Mouse (Mus musculus): ENCODE results near the gene Gm11168. TPM values are rescaled to one million over a fixed set of nuclear protein-coding genes. Genes with fewer than 3 reads are reported as not detected.
"Not testable (repeated sequence)": the region's sequence is repeated elsewhere in the genome, so short reads cannot be mapped to it uniquely, and the experiment has no call there.

The Gm11168 gene
- total and polyA plus RNA-seq, 2 experiments from 2014 or later = not detected

DNA sequence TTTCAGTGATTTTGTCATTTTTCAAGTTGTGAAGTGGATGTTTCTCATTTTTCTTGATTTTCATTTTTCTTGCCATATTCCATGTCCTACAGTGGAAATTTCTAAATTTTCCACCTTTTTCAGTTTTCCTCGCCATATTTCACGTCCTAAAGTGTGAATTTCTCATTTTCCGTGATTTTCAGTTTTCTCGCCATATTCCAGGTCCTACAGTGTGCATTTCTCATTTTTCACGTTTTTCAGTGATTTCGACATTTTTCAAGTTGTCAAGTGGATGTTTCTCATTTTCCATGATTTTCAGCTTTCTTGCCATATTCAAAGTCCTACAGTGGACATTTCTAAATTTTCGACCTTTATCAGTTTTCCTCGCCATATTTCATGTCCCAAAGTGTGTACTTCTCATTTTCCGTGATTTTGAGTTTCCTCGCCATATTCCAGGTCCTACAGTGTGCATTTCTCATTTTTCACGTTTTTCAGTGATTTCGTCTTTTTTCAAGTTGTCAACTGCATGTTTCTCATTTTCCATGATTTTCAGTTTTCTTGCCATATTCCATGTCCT is 21.8 kb downstream of the Gm11168 start, which contains the start of gene Gm10717:
Gene Gm10717 (plus strand): TSS at position 506 of the 556 bp plus-strand sequence.
- not testable (repeated sequence) for H3K9me3 ChIP-seq (ENCODE audit: low read length); H3K9ac ChIP-seq (replicated peaks; ENCODE audit: low read length); H3K4me2 ChIP-seq (ENCODE audit: low read depth, low read length); H3K4me1 ChIP-seq (ENCODE audit: insufficient read depth, low read length); DNase-seq (ENCODE audit: low spot score); ATAC-seq; H3K4me3 ChIP-seq (ENCODE audit: low read length); H3K27me3 ChIP-seq (ENCODE audit: insufficient read depth, low read length); H3K27ac ChIP-seq; H3K36me3 ChIP-seq (ENCODE audit: insufficient read depth, low read length)
- WGBS = 73% methylated on average over 12 of the region's 12 CpGs

DNA sequence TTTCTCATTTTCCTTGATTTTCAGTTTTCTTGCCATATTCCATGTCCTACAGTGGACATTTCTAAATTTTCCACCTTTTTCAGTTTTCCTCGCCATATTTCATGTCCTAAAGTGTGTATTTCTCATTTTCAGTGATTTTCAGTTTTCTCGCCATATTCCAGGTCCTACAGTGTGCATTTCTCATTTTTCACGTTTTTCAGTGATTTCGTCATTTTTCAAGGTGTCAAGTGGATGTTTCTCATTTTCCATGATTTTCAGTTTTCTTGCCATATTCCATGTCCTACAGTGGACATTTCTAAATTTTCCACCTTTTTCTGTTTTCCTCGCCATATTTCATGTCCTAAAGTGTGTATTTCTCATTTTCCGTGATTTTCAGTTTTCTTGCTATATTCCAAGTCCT is 22.5 kb downstream of the Gm11168 start:
- H3K9ac ChIP-seq (replicated peaks; ENCODE audit: low read length); H3K27ac ChIP-seq; H3K4me2 ChIP-seq (ENCODE audit: low read depth, low read length); H3K27me3 ChIP-seq (ENCODE audit: insufficient read depth, low read length); H3K36me3 ChIP-seq (ENCODE audit: insufficient read depth, low read length); H3K9me3 ChIP-seq (ENCODE audit: low read length); ATAC-seq; H3K4me3 ChIP-seq (ENCODE audit: low read length); H3K4me1 ChIP-seq (ENCODE audit: insufficient read depth, low read length); DNase-seq (ENCODE audit: low spot score): not testable (repeated sequence)
- WGBS = 65% methylated on average over 4 of the region's 6 CpGs

DNA sequence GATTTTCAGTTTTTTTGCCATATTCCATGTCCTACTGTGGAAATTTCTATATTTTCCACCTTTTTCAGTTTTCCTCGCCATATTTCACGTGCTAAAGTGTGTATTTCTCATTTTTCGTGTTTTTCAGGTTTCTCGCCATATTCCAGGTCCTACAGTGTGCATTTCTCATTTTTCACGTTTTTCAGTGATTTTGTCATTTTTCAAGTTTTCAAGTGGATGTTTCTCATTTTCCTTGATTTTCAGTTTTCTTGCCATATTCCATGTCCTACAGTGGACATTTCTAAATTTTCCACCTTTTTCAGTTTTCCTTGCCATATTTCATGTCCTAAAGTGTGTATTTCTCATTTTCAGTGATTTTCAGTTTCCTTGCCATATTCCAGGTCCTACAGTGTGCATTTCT is 23.0 kb downstream of the Gm11168 start:
- 76% methylated on average over 5 of the region's 5 CpGs for WGBS

DNA sequence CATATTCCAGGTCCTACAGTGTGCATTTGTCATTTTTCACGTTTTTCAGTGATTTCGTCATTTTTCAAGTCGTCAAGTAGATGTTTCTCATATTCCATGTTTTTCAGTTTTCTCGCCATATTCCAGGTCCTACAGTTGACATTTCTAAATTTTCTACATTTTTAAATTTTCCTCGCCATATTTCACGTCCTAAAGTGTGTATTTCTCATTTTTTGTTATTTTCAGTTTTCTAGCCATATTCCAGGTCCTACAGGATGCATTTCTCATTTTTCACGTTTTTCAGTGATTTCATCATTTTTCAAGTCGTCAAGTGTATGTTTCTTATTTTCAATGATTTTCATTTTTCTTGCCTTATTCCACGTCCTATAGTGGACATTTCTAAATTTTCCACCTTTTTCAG is 23.6 kb downstream of the Gm11168 start:
- H3K27ac ChIP-seq; ATAC-seq; DNase-seq (ENCODE audit: low spot score); H3K9me3 ChIP-seq (ENCODE audit: low read length); H3K4me1 ChIP-seq (ENCODE audit: insufficient read depth, low read length); H3K27me3 ChIP-seq (ENCODE audit: insufficient read depth, low read length); H3K4me2 ChIP-seq (ENCODE audit: low read depth, low read length); H3K36me3 ChIP-seq (ENCODE audit: insufficient read depth, low read length); H3K4me3 ChIP-seq (ENCODE audit: low read length); H3K9ac ChIP-seq (replicated peaks; ENCODE audit: low read length): not testable (repeated sequence)
- 68% methylated on average over 9 of the region's 9 CpGs for WGBS

More for the DNA sequence above, 23.0 kb downstream of the Gm11168 start:
- H3K27ac ChIP-seq; H3K4me2 ChIP-seq (ENCODE audit: low read depth, low read length); H3K36me3 ChIP-seq (ENCODE audit: insufficient read depth, low read length); H3K9ac ChIP-seq (replicated peaks; ENCODE audit: low read length); H3K9me3 ChIP-seq (ENCODE audit: low read length); H3K4me1 ChIP-seq (ENCODE audit: insufficient read depth, low read length); H3K27me3 ChIP-seq (ENCODE audit: insufficient read depth, low read length); DNase-seq (ENCODE audit: low spot score); ATAC-seq; H3K4me3 ChIP-seq (ENCODE audit: low read length): not testable (repeated sequence)

DNA sequence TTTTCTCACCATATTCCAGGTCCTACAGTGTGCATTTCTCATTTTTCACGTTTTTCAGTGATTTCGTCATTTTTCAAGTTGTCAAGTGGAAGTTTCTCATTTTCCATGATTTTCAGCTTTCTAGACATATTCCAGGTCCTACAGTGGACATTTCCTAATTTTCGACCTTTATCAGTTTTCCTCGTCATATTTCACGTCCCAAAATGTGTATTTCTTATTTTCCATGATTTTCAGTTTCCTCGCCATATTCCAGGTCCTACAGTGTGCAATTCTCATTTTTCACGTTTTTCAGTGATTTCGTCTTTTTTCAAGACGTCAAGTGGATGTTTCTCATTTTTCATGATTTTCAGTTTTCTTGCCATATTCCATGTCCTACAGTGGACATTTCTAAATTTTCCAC is 24.1 kb downstream of the Gm11168 start:
- not testable (repeated sequence) for H3K36me3 ChIP-seq (ENCODE audit: insufficient read depth, low read length); H3K9ac ChIP-seq (replicated peaks; ENCODE audit: low read length); H3K4me1 ChIP-seq (ENCODE audit: insufficient read depth, low read length); H3K27ac ChIP-seq; H3K9me3 ChIP-seq (ENCODE audit: low read length); H3K4me2 ChIP-seq (ENCODE audit: low read depth, low read length); H3K4me3 ChIP-seq (ENCODE audit: low read length); H3K27me3 ChIP-seq (ENCODE audit: insufficient read depth, low read length); ATAC-seq
- peak; percentile 66 for DNase-seq (ENCODE audit: low spot score)
- 73% methylated on average over 9 of the region's 9 CpGs for WGBS

DNA sequence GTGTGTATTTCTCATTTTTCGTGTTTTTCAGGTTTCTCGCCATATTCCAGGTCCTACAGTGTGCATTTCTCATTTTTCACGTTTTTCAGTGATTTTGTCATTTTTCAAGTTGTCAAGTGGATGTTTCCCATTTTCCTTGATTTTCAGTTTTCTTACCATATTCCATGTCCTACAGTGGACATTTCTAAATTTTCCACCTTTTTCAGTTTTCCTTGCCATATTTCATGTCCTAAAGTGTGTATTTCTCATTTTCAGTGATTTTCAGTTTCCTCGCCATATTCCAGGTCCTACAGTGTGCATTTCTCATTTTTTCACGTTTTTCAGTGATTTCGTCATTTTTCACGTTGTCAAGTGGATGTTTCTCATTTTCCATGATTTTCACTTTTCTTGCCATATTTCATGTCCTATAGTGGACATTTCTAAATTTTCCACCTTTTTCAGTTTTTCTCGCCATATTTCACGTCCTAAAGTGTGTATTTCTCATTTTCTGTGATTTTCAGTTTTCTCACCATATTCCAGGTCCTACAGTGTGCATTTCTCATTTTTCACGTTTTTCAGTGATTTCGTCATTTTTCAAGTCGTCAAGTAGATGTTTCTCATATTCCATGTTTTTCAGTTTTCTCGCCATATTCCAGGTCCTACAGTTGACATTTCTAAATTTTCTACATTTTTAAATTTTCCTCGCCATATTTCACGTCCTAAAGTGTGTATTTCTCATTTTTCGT is 26.3 kb downstream of the Gm11168 start:
- 65% methylated on average over 12 of the region's 16 CpGs for WGBS
- H3K4me1 ChIP-seq (ENCODE audit: insufficient read depth, low read length); H3K36me3 ChIP-seq (ENCODE audit: insufficient read depth, low read length); H3K4me2 ChIP-seq (ENCODE audit: low read depth, low read length); H3K4me3 ChIP-seq (ENCODE audit: low read length); H3K27ac ChIP-seq; H3K9me3 ChIP-seq (ENCODE audit: low read length); ATAC-seq; H3K27me3 ChIP-seq (ENCODE audit: insufficient read depth, low read length); H3K9ac ChIP-seq (replicated peaks; ENCODE audit: low read length); DNase-seq (ENCODE audit: low spot score): not testable (repeated sequence)

DNA sequence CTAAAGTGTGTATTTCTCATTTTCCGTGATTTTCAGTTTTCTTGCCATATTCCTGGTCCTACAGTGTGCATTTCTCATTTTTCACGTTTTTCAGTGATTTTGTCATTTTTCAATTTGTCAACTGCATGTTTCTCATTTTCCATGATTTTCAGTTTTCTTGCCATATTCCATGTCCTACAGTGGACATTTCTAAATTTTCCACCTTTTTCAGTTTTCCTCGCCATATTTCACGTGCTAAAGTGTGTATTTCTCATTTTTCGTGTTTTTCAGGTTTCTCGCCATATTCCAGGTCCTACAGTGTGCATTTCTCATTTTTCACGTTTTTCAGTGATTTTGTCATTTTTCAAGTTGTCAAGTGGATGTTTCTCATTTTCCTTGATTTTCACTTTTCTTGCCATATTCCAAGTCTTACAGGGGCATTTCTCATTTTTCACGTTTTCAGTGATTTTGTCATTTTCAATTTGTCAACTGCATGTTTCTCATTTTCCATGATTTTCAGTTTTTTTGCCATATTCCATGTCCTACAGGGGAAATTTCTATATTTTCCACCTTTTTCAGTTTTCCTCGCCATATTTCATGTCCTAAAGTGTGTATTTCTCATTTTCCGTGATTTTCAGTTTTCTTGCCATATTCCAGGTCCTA is 27.7 kb downstream of the Gm11168 start:
- H3K9ac ChIP-seq (replicated peaks; ENCODE audit: low read length); H3K4me2 ChIP-seq (ENCODE audit: low read depth, low read length); H3K27me3 ChIP-seq (ENCODE audit: insufficient read depth, low read length); H3K4me1 ChIP-seq (ENCODE audit: insufficient read depth, low read length); H3K36me3 ChIP-seq (ENCODE audit: insufficient read depth, low read length); H3K9me3 ChIP-seq (ENCODE audit: low read length); H3K27ac ChIP-seq; H3K4me3 ChIP-seq (ENCODE audit: low read length): not testable (repeated sequence)
- WGBS = 66% methylated on average over 2 of the region's 10 CpGs
- DNase-seq (ENCODE audit: low spot score) (peak; percentile 92), ATAC-seq (peak; percentile 54; the same call in 1 of the 2 replicates)

DNA sequence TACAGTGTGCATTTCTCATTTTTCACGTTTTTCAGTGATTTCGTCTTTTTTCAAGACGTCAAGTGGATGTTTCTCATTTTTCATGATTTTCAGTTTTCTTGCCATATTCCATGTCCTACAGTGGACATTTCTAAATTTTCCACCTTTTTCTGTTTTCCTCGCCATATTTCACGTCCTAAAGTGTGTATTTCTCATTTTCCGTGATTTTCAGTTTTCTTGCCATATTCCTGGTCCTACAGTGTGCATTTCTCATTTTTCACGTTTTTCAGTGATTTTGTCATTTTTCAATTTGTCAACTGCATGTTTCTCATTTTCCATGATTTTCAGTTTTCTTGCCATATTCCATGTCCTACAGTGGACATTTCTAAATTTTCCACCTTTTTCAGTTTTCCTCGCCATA is 31.2 kb downstream of the Gm11168 start, which contains the start of gene Gm17535:
Gene Gm17535 (plus strand): TSS at position 301 of the 400 bp plus-strand sequence.
- H3K27ac ChIP-seq; H3K4me3 ChIP-seq (ENCODE audit: low read length); H3K27me3 ChIP-seq (ENCODE audit: insufficient read depth, low read length); DNase-seq (ENCODE audit: low spot score); H3K4me2 ChIP-seq (ENCODE audit: low read depth, low read length); H3K36me3 ChIP-seq (ENCODE audit: insufficient read depth, low read length); H3K9ac ChIP-seq (replicated peaks; ENCODE audit: low read length); H3K9me3 ChIP-seq (ENCODE audit: low read length); H3K4me1 ChIP-seq (ENCODE audit: insufficient read depth, low read length); ATAC-seq: not testable (repeated sequence)
- no CpG with 5 or more reads among the region's 8 CpGs for WGBS

DNA sequence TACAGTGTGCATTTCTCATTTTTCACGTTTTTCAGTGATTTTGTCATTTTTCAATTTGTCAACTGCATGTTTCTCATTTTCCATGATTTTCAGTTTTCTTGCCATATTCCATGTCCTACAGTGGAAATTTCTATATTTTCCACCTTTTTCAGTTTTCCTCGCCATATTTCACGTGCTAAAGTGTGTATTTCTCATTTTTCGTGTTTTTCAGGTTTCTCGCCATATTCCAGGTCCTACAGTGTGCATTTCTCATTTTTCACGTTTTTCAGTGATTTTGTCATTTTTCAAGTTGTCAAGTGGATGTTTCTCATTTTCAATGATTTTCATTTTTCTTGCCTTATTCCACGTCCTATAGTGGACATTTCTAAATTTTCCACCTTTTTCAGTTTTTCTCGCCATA is 33.4 kb downstream of the Gm11168 start, which contains the start of gene Gm10715:
Gene Gm10715 (plus strand): TSS at position 301 of the 400 bp plus-strand sequence.
- DNase-seq (ENCODE audit: low spot score); H3K9ac ChIP-seq (replicated peaks; ENCODE audit: low read length); H3K9me3 ChIP-seq (ENCODE audit: low read length); H3K36me3 ChIP-seq (ENCODE audit: insufficient read depth, low read length); ATAC-seq; H3K4me1 ChIP-seq (ENCODE audit: insufficient read depth, low read length); H3K4me3 ChIP-seq (ENCODE audit: low read length); H3K27me3 ChIP-seq (ENCODE audit: insufficient read depth, low read length); H3K27ac ChIP-seq; H3K4me2 ChIP-seq (ENCODE audit: low read depth, low read length): not testable (repeated sequence)
- 73% methylated on average over 6 of the region's 8 CpGs for WGBS

DNA sequence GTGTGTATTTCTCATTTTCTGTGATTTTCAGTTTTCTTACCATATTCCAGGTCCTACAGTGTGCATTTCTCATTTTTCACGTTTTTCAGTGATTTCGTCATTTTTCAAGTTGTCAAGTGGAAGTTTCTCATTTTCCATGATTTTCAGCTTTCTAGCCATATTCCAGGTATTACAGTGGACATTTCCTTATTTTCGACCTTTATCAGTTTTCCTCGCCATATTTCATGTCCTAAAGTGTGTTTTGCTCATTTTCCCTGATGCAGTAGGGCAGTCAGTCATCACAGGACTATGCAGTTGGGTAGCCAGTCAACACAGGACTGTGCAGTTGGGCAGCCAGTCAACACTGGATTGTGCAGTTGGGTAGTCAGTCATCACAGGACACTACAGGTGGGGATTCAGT is 35.0 kb downstream of the Gm11168 start:
- not testable (repeated sequence) for H3K4me2 ChIP-seq (ENCODE audit: low read depth, low read length); H3K27me3 ChIP-seq (ENCODE audit: insufficient read depth, low read length); H3K27ac ChIP-seq; H3K36me3 ChIP-seq (ENCODE audit: insufficient read depth, low read length); H3K4me1 ChIP-seq (ENCODE audit: insufficient read depth, low read length); H3K9ac ChIP-seq (replicated peaks; ENCODE audit: low read length); H3K9me3 ChIP-seq (ENCODE audit: low read length); ATAC-seq; H3K4me3 ChIP-seq (ENCODE audit: low read length)
- 59% methylated on average over 4 of the region's 4 CpGs for WGBS
- peak; percentile 1 for DNase-seq (ENCODE audit: low spot score)

All from hindbrain, postnatal 0 days (tissue).